Mouse (Mus musculus) lung, postnatal 0 days (tissue): ENCODE measurements around the gene Pdha2. TPM values are rescaled to one million over a fixed set of nuclear protein-coding genes. Genes with fewer than 3 reads are reported as not detected.

Source experiments
- ATAC-seq: fragments of 200-750 bp; cut with Nextera tagmentation; 2 replicates; pipeline ENCODE4 v1.8.0; 2017; ENCODE audit warnings: moderate library complexity
- DNase-seq: peaks from one replicate; pipeline ENCODE4 v3.0.0-alpha.2; 2016; ENCODE audit warnings: low spot score
- H3K27ac ChIP-seq: fragments of 300-500 bp; sonication (generic); 2 replicates; pipeline ENCODE4 v1.5.1; 2014; ENCODE audit warnings: antibody characterized with exemption, mild to moderate bottlenecking, low read length, mixed read lengths
- H3K27me3 ChIP-seq: fragments of 300-500 bp; sonication (generic); replicated peaks from 2 replicates; pipeline ENCODE4 v1.6.1; 2014; ENCODE audit warnings: low read length, mixed read lengths; ENCODE audit not compliant: insufficient read depth
- H3K36me3 ChIP-seq: fragments of 300-500 bp; sonication (generic); 2 replicates; pipeline ENCODE4 v1.6.1; 2014; ENCODE audit warnings: low read length, mixed read lengths; ENCODE audit not compliant: insufficient read depth
- H3K4me1 ChIP-seq: fragments of 300-500 bp; sonication (generic); 2 replicates; pipeline ENCODE4 v1.6.1; 2014; ENCODE audit warnings: antibody characterized with exemption, low read depth, low read length, mixed read lengths; ENCODE audit not compliant: insufficient read depth
- H3K4me2 ChIP-seq: fragments of 300-500 bp; sonication (generic); replicated peaks from 2 replicates; pipeline ENCODE4 v1.6.1; 2014; ENCODE audit warnings: low read depth, mild to moderate bottlenecking, low read length, moderate library complexity, mixed read lengths
- H3K4me3 ChIP-seq: fragments of 300-500 bp; sonication (generic); 2 replicates; pipeline ENCODE4 v1.5.1; 2014; ENCODE audit warnings: low read depth, low read length
- H3K9ac ChIP-seq: fragments of 300-500 bp; sonication (generic); replicated peaks from 2 replicates; pipeline ENCODE4 v1.6.1; 2014; ENCODE audit warnings: low read depth, mild to moderate bottlenecking
- H3K9me3 ChIP-seq: fragments of 300-500 bp; sonication (generic); 2 replicates; pipeline ENCODE4 v1.6.1; 2016; ENCODE audit warnings: low read length, mixed read lengths
- CTCF ChIP-seq: IDR thresholded peaks from 2 replicates; pipeline ENCODE4 v1.5.1; 2016; ENCODE audit warnings: antibody characterized with exemption, mild to moderate bottlenecking
- EP300 ChIP-seq: IDR thresholded peaks from 2 replicates; pipeline ENCODE4 v1.6.1; 2016; ENCODE audit warnings: antibody characterized with exemption, mild to moderate bottlenecking, control low read depth
- WGBS: fragments of 180-500 bp; shearing (Covaris S2); extraction: QIAGEN DNeasy Blood & Tissue Kit; methylation state at CpG from one replicate; pipeline ENCODE4 v1.1.7; 2014; 5-methylcytosine and 5-hydroxymethylcytosine counted together
- polyA plus RNA-seq: library from polyadenylated mRNA; unstranded; fragments of >200 nt; fragmentation: Nextera tagmentation; extraction: Ambion mirVana; gene quantifications from 2 replicates; pipeline ENCODE4 v1.2.1, GENCODE M21; 2015

The Pdha2 gene
- polyA plus RNA-seq, 1 experiment from 2014 or later = not detected

DNA sequence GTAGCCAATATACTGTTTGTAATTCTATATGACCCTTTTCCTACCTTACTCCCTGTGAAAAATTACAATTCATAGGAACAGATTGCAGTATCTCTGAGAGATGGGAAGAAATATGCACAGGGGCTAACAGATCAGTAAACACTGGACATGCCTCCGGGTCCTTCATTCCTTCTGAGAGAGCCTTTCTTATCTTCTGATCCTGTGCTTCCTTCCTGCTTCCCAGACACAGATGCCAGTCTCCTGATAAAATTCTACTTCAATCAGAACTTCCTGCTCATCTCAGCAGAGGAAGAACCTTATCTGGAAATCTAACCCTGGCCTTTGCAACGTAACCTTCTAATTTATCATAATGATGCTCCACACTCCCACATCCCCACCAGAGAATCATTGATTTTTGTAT, 6.4 kb upstream of the Pdha2 start:
- Histone ChIP-seq H3K9me3 (no peaks in the 10 kb centered on the region), H3K9ac (no peak overlapping the region), H3K27ac (no peak overlapping the region), H3K4me3 (no peak overlapping the region), H3K36me3 (no peaks in the 10 kb centered on the region), H3K4me2 (no peak overlapping the region), H3K4me1 (no peaks in the 10 kb centered on the region), H3K27me3 (no peaks in the 10 kb centered on the region)
- DNase-seq (peak; percentile 19), ATAC-seq (peak; percentile 33; the same call in 1 of the 2 replicates)
- TF ChIP-seq EP300 (peak; percentile 94), CTCF (no peak)
- 24% methylated on average over 2 of the region's 2 CpGs for WGBS

DNA sequence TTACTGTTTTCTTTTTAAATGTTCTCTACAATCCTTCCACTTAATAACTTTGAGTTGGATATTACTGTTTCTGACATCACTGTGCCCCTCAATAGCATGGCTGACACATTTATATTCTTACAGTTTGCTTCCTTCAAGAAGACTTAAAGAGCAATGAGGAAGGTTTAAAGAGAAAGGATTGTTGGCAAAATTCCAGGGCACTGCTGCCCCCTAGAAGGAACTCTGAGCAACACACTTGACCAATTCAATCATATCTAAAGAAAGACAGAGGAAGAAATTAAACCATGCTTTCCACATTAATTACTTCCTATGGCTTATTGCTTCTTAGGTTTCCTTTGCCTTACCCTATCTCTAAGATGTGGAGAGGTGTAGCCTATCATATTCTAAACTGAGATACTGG, 4.8 kb upstream of the Pdha2 start:
- DNase-seq (no peak), ATAC-seq (no peak)
- Histone ChIP-seq H3K9ac (no peak overlapping the region), H3K4me3 (no peak overlapping the region), H3K4me1 (no peaks in the 10 kb centered on the region), H3K36me3 (no peaks in the 10 kb centered on the region), H3K9me3 (no peaks in the 10 kb centered on the region), H3K4me2 (no peak overlapping the region), H3K27ac (no peak overlapping the region), H3K27me3 (no peaks in the 10 kb centered on the region)
- no peak for TF ChIP-seq EP300
- peak; percentile 33 for TF ChIP-seq CTCF

DNA sequence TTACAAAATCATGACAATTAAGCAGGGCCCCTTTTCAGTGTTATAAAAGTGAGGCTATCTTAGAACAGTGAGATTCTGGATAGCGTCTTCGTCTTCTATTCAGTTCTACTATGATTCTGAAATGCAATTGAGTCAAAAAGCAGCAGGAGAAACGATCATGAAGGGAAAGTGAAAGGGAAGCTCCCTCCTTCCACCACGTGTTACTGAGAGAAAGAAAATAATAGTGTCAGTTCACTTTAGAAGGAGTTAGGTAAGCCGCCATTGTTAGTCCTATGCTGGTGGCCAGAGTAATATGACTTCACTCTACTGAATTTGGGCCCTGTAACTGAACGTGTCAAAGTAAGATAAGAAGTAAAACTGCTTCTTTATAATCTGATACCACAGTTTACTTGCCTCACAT, 4.1 kb upstream of the Pdha2 start:
- Histone ChIP-seq H3K4me2 (no peak overlapping the region), H3K9me3 (no peaks in the 10 kb centered on the region), H3K4me1 (no peaks in the 10 kb centered on the region), H3K27ac (no peak overlapping the region), H3K27me3 (no peaks in the 10 kb centered on the region), H3K4me3 (no peak overlapping the region), H3K9ac (no peak overlapping the region), H3K36me3 (no peaks in the 10 kb centered on the region)
- WGBS = 77% methylated on average over 6 of the region's 6 CpGs
- TF ChIP-seq EP300 (no peak), CTCF (no peak)
- DNase-seq (no peak), ATAC-seq (no peak)

DNA sequence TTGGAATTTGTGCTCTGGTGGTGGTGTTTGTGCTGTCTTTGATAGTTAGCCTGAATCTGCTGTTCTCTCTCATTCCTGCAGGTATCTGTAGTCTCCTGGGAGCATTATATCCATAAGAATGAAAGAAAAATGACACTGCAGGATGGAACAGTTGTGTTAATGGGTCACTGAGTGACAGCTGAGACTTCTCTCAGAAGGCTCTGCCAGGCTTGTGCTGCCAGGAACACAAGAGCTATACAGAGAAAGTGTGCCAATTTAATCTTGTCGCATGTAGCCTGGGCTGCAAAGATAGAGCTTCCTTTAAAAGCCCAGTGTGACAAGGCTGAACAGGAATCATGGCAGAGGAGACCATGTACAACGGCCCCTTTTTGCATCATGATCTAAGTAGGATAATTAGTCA, 2.6 kb upstream of the Pdha2 start:
- no peaks in the 10 kb centered on the region for H3K36me3 ChIP-seq
- no peak overlapping the region for H3K4me2 ChIP-seq
- no peaks in the 10 kb centered on the region for H3K4me1 ChIP-seq
- no peak overlapping the region for H3K4me3 ChIP-seq
- H3K27ac ChIP-seq = no peak overlapping the region
- no peaks in the 10 kb centered on the region for H3K9me3 ChIP-seq
- no peak for TF ChIP-seq EP300
- TF ChIP-seq CTCF = no peak
- no peak for DNase-seq
- no peak for ATAC-seq
- 51% methylated on average over 2 of the region's 2 CpGs for WGBS
- no peak overlapping the region for H3K9ac ChIP-seq
- no peaks in the 10 kb centered on the region for H3K27me3 ChIP-seq

DNA sequence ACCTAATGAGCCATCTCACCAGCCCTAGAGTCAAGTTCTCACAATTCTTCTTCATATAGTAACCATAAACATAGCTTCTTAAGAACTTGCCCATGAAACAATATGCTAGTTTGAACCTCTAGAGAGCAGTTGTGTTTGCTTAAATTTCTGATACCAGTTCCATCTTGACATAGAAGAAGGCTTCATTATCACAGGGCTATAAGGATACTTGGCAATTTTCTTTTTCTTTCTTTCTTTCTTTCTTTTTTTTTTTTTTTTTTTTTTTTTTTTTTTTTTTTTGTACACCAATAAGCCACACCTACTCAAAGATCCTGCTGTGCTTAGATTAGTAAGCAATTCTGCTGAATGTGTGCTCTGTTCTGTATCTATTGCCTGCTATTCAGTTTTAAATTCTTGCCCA, 2.0 kb upstream of the Pdha2 start:
- no peaks in the 10 kb centered on the region for H3K36me3 ChIP-seq
- H3K27ac ChIP-seq = no peak overlapping the region
- ATAC-seq (no peak), DNase-seq (no peak)
- no peaks in the 10 kb centered on the region for H3K27me3 ChIP-seq
- H3K4me1 ChIP-seq = no peaks in the 10 kb centered on the region
- H3K4me3 ChIP-seq = no peak overlapping the region
- no peak overlapping the region for H3K4me2 ChIP-seq
- TF ChIP-seq CTCF (no peak), EP300 (no peak)
- no peak overlapping the region for H3K9ac ChIP-seq
- no peaks in the 10 kb centered on the region for H3K9me3 ChIP-seq

DNA sequence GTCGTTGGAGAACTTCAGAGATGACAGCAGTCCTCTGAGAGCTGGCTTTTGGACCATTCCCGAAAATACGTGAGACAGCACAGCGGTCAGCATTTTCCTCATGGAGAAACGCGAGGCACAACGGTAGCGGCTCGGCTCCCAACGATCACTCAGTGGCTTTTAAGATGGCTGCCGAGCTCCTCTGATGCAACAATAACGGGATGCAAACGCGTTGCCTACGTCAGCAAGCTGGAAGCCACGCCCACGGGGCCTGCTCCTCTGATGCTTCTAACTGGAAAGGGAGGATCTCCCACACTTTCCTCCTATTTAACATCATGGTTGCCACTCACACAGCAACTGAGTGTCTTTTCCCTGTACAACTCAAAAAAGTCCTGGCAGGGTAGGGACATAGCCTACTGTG, 511 bp downstream of the Pdha2 start:
- Histone ChIP-seq H3K27ac (no peak overlapping the region), H3K27me3 (no peaks in the 10 kb centered on the region), H3K9ac (no peak overlapping the region), H3K36me3 (no peaks in the 10 kb centered on the region), H3K4me3 (no peak overlapping the region), H3K9me3 (no peaks in the 10 kb centered on the region), H3K4me2 (no peak overlapping the region), H3K4me1 (no peaks in the 10 kb centered on the region)
- no peak for DNase-seq
- 90% methylated on average over 17 of the region's 17 CpGs for WGBS
- TF ChIP-seq EP300 (no peak), CTCF (no peak)
- ATAC-seq = no peak

DNA sequence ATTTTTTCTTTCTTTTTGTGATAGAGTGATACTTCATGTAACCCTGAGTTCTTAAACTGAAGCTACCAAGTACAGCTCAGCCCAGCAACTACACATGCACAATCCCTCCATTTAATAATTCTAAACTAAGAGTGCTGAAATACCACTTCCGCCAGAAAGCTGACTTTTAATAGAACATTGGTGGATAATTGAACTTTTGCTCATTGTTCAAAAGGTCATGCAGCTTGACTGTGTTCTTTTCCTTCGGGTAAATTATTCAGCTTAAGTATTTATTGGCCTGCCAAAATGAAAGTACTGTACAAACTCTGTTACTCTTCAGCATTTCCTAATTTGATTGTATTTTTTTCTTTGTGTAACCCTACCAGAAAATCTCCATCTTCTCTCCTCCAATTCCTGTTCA, 10.4 kb downstream of the Pdha2 start:
- H3K27me3 ChIP-seq = no peaks in the 10 kb centered on the region

More for the DNA sequence above, 10.4 kb downstream of the Pdha2 start:
- 68% methylated on average over 2 of the region's 2 CpGs for WGBS
- no peak for DNase-seq
- no peak for TF ChIP-seq EP300
- Histone ChIP-seq H3K4me3 (no peak overlapping the region), H3K27ac (no peak overlapping the region), H3K4me2 (no peak overlapping the region), H3K36me3 (no peaks in the 10 kb centered on the region), H3K9ac (no peak overlapping the region), H3K4me1 (no peaks in the 10 kb centered on the region), H3K9me3 (no peaks in the 10 kb centered on the region)
- ATAC-seq = no peak
